Mouse (Mus musculus) A20 (cell line): ENCODE results near the gene Vsx2.

Experiments used
- DNase-seq: peaks from one replicate; pipeline ENCODE4 v3.0.0-alpha.2; 2011; ENCODE audit warnings: low read depth, low spot score

Vsx2 gene

DNA sequence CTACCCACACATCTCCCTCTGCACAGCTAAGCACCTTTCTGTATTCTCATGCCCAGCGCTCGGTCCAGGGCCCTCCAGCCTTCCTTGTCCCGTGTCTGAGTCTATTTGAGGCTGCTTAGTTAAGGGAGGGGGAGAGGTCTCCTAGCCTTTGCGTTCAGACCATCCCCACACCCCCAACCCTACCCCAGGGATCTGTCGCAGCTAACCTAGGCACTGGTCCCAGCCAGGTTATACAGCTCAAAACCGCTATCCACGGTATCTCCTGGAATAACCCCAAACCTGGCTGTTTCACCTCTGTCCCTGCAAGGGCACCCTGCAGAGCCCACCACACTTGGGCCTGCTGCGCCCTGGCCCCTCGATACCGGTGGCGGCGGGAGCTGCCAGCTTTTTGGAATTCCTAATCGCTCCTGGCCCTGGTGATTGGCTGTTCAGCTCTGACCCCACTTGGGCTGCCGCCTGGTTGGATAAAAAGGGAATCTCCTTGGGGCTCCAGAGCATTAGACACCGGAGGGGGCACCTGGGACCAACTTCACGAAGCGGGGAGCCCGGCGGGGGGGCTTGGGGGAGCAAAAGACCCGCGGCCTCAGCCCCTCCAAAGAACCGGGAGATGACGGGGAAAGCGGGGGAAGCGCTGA, at the start of gene Vsx2:
Gene Vsx2, plus strand, starts transcription at position 427 of the 635 bp plus-strand sequence.
- DNase-seq, result no peak

DNA sequence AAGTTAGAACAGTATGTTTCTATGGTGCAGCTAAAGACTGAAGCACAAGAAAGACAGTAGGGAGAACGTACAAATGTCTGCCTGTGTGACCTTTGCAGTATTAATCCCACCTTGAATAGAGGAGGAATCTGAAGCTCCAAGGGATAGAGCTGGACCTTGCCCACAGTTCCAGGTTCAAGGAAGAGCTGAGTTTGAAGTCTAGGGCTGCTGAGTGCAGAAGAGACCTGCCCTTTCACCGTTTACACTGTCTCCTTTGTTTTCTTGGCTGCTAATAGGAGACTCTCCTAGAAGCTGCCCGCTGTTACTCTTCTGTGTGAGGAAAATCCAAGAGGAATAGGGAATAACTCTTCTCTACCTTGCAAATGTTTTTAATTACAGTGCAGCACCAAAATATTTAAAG, 45.8 kb upstream of the Vsx2 start:
- no peak for DNase-seq

DNA sequence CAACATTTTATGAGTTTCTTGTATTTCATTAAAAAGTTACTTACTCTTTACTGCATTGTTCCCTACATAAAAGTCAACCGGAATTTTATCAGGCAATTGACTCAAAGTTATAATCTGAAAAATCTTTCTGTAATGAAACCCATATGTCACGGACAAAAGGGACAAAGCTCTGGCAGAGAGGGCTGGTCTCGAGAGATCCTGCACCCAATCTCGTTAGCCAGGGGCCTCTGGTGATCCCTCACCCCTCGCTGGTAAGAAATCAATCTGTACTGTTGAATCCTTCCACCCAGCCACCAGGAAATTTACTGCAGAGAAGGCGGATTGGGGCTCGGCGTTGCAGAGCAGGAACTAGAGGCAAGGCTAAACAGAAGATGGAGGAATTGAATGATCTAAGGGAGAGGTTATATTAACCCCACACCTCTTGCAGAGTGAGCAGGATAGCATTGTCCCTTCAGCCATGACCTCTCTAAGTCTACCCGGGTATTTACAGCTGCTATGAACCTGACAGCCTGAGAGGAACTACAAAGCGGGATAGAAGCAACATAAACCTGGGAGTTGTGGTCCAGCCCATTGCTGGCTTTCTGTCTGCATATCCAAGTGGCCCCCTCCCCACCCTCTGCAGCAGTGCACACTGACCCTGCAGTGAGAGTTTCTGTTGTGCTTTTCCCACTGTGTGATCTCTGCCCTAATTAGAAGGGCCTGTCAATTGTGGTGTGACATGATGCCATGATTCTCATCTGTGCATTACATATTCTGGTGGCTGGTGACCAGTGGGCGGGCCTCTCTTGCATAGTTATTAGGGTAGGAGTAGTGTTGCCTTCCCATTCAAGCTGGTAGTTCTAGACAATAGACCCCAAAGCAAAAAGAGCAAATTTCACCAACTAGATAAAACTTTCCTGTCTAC, 45.2 kb upstream of the Vsx2 start:
- no peak for DNase-seq

DNA sequence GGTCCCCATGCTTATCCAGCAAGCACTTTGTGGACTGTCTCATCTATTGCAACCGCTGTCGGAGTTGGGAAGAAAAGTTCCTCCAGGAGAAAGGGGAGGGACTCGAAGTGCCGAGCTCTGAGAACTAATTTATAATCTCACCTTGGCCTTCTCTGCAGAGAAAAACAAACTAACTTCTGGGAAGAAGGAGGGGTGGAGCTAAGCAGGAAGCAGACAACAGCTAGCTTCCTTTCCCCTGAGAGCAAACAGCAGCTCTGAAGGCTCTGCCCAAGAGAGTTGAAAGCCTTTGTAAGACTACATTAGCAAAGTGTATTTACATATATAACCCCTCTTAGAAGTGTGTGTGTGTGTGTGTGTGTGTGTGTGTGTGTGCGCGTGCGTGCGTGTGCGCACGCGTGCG, 44.1 kb upstream of the Vsx2 start:
- DNase-seq, result no peak

DNA sequence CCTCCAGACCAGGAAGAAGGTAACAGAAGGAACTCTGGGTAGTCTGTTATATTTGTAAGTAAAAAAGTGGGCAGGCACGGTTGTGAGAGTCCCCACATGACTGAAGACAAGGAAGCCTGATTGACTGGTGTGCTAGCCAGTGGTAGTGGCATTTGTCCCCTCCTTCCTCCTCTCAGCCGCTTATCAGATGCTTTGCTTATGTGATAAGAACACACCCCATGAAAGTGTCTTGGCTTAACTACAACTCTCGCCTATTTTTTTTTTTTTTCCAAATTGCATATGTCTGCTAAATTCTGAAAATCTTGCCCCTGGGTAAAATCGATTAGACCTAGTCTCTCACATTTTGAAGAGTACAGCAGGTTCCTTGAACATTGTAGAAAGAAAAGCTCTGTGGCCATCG, 39.1 kb upstream of the Vsx2 start:
- DNase-seq, result no peak

DNA sequence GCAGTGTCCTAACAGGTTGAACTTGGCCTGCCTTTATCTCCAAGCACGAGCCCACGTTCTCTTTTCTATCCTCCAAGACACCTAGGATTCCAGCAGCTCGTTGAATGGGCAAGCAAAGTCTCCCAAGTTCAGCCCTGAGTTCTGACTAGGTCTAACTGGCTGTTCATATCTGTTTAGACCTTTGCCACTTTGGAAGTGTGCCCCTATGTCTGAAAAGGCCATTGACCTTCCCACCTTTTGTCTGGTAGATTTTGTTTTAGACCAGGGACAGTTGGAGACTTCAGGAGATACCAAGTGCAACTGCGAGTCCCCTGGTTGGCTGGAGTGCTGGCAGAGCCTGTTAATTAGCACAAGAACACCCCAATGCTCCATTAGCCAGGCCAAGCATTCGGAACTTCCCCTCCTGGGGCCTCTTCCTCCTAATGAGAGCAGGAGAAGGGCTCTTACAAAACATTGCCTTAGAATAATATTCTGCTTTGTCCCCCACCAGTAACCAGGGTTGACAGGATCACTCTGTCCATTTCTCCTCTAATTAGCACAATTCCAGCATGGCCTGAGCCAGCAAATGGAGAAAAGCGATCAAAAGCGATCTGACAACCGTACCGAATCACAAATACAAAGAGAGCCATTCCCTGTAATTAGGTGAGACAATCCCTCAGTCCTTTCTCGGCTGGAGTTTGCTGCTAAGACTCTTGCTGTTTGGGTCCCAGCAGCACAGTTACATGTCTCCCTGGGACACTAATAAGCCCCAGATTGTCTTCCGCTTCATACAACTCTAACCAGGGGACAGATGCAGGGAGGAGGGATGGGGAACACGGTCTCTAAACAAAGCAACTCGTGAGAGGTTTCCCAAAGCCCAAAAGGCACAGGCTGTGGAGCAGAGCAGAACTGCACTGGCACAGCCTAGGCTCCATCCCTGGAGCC, 37.4 kb upstream of the Vsx2 start:
- no peak for DNase-seq

DNA sequence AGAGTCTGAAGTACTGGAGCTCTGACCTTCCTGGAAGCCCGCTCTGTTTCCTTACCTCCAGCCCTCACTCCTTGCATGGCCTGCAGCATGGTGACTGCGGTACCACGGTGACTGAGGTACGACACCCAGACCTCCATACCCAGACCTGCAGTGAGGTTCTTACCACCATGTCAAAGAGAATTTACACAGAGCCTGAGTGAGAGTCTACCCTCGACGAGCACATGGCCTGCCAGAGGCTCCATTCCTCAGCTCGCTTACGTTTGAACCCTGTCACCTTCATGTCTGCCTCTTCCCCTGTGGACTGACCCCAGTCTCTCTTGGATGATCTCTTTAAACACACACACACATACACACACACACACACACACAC, 36.7 kb upstream of the Vsx2 start:
- DNase-seq, result no peak

DNA sequence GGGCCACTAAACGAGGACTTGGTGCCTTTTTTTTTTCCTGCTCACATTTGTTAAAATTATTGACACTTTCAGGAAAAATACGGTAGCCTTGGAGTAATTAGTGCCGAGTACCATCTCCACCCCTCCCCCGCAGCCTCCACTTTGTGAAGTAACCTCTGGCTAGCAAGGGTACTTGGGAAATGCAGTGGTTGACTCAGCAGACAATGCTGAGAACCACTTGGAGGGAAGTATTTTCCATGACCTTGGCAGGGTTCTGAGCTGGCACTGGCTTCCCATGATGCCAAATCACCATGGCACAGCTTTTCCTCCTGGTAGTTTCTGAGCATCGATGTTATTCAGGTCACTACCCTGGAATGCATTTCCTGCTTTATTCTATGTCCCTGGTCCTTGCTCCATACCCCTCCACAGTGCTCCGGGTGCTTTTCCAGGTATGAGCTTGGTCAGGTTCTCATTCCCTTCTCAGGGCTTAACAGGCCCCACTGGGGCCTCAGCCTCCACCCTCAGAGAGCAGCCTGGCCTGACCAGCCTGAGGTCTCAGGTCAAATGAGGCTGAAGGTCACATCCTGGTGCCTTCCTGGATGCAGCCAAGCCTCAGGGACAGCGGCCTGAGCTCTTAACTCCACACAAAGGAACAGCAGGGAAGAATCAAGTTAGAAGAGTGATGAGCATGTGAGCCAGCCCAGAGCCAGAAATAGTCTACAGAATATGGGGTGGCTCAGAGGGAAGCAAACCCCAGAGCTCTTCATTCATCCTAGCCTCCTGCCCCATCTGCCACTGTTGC, 35.7 kb upstream of the Vsx2 start:
- no peak for DNase-seq

DNA sequence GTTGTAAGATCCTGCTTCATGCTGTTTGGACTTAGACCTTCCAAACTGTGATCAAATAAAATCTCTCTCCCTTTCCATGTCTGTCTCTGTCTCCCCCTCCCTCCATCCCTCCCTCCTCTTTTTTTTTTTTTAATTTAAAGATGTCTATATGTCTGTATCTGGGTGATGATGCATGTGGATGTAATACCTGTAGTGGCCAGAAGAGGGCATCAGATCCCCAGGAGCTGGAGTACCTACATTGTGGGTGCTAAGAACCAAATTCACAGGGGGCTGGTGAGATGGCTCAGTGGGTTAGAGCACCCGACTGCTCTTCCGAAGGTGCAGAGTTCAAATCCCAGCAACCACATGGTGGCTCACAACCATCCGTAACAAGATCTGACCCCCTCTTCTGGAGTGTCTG, 30.0 kb upstream of the Vsx2 start:
- peak; percentile 64 for DNase-seq

DNA sequence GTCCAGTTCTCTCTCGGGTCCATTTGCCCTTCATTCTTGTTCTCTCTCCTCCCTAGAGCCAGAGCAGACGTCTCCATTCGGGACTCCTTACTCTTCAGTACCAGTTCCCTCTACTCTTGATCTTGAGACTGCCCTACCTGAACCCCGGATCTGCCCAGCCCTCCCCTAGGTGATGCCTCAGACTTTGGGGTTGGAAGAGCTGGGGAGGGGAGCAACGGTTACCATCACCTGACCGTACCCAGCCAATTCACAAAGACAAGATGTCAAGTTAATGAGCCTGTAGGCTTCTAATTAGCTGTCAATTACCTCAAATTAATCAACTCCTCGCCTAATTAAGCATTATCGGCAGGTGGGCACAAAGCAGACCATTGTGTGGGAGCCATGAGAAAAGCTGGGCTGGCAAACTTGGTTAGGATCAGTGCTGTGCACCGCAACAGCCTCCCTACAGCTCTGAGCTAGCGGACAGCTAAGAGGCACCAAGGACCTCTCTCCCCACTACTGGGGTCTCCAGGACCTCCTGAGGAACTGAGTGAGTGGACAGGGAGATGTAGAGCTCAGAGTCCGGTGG, 28.1 kb upstream of the Vsx2 start:
- DNase-seq, result no peak

DNA sequence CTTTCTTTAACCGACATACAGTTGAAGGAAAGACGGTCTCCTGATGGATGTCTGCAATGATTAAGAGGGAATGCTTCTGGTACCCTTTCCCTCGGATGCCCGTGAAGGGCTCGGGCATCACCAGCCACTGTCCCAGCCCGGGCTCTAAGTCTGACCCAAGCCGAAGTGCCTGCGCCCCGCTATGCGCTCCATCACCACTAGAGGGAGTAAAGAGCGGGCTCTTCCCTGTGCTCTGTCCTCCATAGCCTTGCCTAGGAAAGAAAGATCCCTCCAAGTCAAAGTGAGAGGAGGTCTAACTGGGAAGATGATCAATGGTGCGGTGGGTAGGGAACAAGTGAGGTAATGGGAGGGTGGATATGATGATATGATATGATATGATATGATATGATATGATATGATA, 23.5 kb upstream of the Vsx2 start:
- DNase-seq, result peak; percentile 48

DNA sequence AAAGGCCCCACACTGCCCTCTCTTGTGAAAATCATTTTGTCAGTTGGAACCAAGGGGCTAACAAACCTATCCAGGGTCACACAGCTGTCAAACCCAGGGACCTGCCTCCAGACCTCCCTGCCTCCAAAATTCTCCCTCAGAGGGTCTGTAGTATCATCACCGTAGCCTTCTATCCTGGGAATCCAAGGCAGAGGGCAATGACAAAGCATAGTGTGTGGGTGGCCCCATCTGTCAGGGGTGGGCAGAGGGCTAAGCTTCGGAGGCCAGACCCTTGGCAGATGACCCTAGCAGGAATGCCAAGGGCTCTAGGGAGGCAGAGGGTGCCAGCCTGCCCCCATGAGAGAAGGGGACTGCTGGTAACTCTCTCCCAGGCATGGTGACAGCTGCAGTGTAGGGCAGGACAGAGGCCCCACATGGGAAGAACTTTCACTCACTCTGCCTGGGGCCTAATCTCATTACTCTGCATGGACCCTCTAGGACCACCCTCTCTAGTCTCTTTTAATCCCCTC, 22.9 kb upstream of the Vsx2 start:
- DNase-seq, result no peak

DNA sequence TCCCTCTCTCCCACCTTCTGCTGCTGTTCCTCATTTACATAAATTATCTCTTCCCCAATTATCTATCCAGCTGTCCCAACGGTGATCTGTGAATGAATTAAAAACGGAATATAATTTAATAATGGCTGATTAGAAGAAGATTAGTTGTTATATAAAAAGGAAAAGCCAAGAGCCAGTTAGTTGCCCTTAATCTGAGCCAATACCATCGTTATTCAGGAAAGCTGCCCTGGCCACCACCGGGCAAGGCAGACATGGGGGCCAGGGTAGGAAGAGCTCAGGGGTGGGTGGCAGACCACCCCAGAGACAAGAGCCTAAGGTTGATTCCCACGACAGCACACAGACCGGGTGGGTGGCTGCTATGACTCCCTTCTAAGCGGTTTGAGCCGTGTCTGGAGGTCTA, 21.3 kb upstream of the Vsx2 start:
- no peak for DNase-seq

DNA sequence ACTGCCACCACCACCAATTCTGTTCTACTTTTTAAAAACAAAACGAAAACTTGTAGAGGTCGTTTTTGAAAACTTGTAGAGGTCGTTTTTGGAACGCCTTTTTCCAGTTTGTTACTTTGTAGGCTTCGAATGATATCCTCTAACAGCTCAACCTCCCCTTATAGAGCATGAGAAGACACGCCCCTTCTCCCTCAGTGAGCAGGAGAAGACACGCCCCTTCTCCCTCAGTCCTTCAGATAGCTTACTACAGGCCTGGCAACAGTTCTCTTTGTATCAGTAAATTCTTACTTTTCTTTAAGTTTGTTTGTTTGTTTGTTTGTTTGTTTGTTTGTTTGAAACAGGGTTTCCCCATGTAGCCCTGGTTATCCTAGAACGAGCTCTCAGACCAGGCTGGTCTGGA, 14.3 kb upstream of the Vsx2 start:
- no peak for DNase-seq

DNA sequence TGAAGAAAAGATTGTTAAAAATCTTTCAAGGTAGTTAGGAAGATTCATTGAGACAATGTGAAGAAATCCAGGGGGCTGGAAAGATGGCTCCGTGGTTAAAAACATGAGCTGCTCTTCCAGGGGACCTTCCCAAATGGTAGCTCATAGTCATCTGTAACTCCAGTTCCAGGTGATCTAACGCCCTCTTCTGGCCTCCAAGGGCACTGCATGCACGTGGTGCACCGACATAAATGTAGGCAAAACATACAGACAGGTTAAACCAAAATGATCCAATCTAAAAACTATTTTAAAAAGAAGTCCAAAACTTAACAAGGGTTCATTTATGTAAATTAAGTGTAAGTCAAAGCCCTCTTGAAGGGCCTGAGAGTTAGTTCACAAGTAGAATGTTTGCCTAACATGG, 7.0 kb upstream of the Vsx2 start:
- DNase-seq, result no peak

DNA sequence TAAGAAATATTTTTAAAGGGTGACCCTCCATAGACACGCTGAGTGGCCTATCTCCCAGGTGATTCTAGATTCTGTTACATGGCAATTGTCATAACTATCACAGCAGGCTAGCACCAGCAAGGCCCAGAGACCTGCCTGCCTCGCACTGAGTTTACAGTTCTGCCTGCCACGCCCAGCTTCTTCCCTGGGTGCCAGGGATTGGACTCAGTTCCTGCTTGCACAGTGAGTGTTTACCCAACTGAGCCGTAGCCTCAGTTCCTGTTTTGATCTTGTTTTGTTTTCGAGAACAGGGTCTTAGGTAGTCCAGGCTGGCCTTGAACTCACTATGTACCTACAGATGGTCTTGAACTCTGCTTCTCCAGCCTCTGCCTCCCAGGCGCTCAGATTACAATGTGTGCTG, 2.0 kb upstream of the Vsx2 start:
- peak; percentile 54 for DNase-seq

DNA sequence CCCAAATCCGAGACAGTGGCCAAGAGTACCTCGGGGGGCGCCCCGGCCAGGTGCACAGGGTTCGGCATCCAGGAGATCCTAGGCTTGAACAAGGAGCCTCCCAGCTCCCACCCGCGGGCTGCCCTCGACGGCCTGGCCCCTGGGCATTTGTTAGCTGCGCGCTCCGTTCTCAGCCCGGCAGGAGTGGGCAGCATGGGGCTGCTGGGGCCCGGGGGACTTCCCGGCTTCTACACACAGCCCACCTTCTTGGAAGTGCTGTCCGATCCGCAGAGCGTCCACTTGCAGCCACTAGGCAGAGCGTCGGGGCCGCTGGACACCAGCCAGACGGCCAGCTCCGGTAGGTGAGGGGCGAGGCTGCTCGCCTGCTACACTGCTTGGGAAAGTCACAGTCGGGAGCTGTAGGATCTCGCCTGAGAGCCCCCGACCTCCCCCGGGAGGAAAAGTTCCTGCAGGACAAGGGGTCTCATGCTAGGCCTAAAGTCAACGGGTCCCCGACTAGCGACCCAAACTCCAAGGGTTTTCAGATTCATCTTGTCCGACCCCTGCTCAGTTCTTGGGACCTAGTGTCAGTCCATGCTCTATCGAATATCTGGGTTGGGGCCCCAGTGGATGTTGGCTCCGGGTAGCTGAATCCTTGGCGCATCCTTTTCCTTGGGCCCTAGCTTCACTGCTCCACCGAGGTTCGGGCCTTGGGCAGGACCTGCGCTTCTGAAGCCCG, 573 bp downstream of the Vsx2 start:
- DNase-seq, result no peak

DNA sequence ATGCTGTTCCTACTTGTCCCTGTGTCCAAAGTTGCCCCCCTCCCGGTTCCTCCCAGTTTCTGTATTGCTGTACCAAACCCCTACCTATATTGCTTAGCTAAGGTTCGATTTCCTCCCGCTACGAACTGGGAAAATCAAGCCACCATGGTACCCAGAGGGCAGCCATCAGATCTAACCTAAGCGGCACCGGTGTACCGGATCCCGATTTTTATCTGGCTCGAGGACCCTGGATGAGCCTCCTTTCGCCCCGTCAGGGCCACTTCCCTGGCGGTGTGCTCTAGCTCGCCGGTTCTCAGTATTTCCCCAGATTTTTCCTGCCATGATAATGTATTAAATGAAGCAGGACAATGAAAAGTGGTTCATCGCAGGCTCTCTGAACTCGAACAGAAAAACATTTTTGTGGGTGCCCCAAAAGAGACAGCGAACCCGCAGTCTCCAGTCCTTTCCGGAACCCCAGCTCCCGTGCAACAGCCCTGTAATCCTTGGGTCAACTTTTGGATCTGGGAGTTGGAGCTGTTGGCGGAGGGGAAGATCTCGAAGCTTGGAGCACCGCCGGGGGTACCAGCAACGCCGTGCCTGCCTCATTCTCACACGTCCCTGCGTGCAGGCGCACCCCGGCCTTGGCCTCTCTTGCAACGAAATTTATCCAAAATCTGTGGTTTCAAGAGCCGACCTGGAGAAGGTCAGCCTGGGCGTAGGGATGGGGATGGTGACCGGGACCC, 1.3 kb downstream of the Vsx2 start:
- DNase-seq, result no peak

DNA sequence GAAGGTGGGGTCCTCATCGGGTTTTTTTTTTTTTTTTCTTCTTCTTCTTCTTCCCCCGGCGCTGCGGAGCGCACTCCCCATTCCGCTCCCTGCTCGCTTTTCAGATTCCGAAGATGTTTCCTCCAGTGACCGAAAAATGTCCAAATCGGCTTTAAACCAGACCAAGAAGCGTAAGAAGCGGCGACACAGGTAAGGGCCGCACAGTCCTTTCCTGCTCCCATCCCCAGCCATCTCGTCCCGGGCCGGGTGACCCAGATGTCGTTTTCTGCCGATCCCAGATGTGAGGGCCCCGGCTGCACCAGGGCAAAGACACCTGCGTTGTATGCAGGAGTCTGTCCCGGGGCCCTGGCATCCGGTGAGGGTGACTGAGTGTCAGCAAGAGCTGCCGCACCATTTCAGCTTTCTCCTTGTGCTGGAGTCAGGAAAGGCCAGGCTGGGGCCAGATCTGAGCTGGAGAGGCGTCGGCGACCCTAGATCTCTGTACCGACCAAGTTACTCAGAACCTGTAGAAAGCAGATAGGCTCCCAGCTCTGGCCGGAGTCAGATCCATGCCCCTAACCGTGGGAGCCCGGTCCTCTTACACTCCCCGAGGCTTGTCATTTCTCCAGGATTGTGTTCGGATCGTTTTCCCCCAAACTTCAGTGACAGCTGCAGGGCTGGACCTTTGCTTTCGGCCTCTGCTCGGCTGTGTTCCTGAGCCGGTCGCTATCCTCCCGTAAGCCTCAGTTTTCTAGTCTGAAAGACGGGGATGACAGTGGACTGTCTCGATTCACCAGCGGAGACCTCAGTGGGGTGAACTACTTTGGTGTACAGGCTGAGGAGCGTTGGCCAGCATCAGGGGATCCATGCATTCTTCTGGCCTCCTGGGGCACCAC, 2.1 kb downstream of the Vsx2 start:
- DNase-seq, result no peak
